Mouse (Mus musculus): Measurements from ENCODE around the gene Gm973. TPM values are rescaled to one million over a fixed set of nuclear protein-coding genes. Genes with fewer than 3 reads are reported as not detected.

The Gm973 gene
- total RNA-seq, 4 experiments from 2014 or later: 12.9 to 22.4 (median 17.3) TPM

DNA sequence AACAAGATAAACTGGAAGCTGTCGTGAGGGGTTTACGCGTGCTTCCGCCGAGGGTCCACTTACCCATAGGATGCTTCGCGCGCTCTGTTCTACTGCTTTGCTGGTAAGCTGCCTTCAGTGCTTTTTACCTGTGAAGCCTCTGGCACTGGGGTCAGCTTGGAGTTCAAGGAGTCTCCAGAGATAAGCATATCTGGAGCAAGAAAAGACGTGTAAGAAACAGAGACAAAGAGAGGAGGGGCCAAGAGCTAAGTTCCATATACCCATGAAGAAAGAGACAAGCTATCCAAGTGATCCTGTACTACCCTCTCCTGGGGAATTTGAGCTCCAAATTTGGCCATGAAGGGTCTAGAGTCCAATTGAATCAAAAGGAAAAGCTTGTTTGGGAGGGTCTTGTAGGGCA lies 24.5 kb upstream of the Gm973 start:
- no peak for DNase-seq (ENCODE audit: low spot score in 2 of 2)

DNA sequence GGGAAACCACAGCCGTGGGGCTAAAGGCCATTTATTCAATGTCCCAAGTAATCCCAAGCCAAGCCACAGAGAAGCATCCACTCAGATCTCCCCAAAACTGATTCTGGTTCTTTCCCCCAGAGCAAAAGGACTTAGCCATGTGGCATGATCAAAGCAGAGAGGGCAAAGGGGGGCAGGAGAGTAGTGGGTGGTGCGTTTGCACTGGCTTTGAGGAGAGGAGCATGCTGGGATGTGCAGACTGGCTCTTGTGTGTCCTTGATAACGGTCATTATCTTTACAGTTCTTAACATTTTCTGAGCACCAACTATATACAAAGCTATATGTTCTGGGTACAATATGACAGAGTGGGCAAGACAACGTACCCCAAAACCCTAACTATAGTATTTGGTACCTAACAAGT lies 23.6 kb upstream of the Gm973 start:
- DNase-seq (ENCODE audit: low spot score in 2 of 2): no peak

DNA sequence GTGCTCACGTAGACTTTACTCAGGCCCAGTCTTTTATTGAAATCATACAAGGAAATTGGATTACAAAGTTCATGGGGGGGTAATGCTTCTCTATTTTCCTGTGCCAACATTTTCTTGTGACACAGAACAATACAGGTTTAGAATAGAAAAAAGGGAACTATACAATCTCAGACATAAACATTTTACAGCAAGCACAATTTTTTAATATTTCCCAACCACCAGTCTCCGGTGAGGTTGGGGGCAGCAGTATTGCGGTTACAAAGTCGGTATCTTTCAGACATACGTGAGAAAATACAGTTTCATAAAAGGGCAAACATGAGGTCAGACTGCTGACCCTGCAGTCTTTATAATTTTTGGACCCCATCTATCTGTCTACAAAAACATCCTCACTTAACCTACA lies 20.1 kb upstream of the Gm973 start:
- no peak for DNase-seq (ENCODE audit: low spot score in 2 of 2)

DNA sequence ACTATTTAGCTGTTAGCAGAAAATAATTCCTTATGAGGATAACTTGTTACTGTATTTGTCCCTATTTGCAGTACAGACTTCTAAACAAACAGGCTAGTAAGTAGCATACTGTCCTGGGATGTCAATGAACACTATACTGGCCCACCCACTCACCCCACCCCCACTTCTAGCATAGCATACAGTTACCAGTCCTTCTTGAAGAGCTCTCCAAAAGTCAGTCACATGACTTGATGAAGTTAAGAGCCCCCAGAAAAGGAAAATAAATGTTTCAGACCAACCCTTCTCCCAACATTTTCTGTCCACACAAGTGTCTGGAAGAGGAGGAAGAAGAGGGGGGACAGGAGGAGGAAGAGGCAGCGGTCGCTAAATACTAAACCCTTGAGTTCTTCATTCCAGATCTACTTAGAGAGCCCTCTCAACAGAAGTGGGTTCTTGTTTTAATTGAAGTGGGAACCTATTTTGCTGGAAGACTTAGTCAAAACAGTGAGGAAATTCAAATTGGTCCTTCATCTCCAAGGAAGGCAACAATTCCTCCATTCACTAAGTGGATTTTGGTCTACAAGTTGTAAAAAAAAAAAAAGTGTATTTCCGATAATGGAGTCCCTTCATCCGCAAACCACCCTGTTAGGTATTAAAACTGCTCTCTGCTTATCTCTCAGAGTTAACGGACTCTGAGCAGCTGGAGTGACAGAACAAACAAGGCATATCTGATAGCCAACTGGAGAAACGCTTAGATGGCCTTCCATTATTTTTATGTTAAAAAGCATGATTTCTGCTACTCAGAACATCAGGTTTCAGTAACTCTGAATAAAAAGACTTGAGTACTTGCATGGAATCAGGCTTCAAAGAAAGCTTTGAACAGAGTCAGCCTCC lies 18.1 kb upstream of the Gm973 start:
- no peak for DNase-seq (ENCODE audit: low spot score in 2 of 2)

DNA sequence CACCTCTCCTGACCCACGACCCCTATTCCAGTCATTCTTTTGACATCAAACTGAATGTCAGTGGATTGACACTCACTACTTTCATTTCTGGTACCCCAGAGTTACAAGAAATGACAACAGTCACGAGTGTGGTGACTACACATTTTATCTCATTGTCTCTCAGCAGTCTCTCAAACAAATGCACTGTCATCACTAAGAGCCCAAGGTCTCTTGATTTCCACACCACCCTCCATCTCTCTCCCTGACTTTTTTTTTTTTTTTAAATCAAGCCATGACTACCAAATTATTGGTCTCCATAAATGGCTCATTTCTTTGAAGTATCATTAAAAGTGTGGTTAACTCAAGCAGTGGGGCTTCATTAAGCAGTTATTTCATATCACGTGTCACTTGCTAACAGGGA lies 16.7 kb upstream of the Gm973 start:
- DNase-seq (ENCODE audit: low spot score in 2 of 2): no peak

DNA sequence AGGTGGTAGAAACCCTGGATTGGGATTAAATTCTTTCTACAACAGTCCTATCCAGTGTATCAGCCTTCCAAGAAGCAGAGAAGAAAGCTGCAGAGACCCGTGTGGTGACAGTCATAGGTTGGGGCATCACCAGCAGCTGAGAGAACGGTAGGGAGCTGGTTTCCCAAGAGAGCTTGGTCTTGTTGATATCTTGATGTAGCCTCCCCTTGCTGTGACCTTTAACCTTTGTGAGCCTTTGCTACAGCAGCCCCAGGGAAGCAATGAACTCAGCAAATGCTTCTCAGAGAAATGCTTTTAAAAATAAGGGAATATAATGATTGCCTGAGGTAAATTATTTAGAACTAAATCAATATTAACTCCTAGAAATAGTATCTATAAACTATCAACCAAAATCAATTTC lies 13.7 kb upstream of the Gm973 start:
- DNase-seq (ENCODE audit: low spot score in 2 of 2): no peak

DNA sequence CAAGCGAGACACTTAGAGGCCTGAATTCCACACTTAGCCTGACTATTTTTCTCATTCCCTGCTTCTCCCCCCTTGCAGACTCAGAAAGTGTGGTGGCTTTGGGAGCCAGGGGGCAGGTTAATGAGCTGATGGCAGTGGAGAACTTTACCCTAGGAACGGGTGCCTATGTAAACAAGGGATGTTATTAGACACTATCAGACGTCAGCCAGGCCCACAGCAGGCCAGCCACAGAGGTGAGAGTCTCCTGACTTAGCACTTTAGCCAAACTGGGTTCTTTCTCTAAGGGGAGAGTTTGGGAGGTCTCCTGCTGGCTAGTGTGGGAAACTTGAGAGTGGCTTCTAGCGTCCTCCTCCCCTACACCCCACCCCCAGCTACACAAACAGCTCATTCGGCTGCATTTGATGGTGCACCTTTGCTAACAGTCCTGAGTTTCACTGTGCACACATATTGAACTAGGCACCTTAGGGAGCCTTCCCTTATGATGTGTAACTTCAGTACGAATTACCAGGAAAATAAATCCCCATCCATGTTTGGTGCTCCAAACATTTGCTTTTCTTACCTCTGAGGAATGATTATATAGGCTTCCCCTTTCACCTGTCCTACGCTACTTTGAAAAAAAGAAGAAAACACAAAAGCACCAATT lies 12.3 kb upstream of the Gm973 start:
- DNase-seq (ENCODE audit: low spot score in 2 of 2): no peak

DNA sequence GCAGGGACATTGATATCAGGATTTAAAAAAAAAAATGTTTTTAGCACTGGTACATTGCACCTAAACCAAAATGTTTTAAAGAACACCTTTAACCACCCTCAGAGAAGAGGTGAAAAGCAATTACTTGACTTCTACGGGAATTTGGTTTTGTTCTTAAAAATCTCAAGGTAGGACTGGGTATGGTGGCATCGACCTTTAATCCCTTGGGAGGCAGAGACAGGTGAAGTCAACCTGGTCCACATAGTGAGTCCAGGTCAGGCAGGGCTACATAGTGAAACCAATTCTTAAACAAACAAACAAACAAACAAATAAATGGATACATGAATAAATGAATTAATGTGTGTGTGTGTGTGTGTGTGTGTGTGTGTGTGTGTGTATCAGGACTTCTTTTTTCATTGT lies 11.8 kb upstream of the Gm973 start:
- DNase-seq (ENCODE audit: low spot score in 2 of 2): no peak

DNA sequence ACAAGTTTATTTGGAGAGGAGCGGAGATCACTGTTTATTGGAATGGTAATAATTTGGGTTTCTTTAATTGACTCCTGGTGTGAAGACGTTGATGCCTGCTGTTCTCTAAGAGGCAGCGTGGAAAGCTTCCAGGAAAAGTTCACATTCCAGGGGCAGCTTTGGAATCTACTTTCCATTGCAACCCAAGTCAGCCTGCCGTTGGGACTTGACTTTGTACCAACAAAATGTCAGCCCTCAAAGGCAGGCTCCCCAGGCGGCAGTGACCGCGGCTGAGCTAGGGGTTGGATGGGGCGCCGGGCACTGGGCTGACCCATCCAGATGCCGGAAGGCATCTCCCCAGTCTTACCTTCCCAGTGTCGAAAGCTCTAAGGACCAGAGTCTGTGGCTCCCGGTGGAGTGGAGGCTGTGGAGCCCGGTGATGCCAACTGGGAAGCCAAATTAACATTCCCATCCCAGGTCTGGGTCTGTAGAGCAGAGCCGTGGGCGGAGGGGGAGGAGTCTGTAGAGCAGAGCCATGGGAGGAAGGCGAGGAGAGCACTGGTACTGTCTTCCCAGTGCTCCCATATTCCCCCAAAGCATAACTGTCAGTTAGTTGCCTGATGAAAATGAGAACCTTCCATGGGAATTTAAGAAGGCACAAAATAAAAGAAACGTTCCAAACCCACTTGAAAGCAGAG lies 7.5 kb upstream of the Gm973 start:
- no peak for DNase-seq (ENCODE audit: low spot score in 2 of 2)

DNA sequence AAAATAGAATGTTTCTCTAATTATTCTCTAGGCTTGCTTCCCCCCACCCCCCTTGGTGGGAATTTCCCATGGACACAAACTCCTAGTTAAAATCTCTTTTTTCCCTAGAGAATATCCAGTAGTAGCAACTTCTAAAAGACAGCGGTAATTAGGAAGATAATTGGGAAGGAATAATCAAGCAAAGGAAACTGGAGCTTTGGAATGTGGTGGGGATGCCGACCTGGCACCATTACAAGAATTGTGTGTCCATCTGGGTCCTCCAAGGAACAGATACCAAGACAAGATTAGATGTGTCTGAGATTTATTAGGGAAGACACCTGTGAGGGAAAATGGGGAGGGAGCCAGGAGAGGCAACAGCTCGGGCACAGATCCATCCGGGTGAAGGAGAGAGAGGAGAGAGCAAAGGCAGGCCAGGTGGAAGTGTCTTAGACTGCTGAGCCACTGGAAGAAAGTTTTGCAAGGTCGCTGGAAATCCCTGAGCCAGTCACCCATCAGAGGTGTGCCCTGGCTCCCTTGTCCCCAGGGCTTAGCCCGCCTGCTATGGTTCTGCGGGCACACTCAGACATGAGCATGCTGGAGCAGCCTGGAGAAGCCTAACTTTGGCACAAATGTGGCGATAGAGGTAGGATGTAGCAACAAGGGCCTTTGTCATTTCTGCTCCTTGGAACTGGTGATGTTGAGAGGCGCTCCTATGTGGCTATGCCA lies 4.3 kb upstream of the Gm973 start:
- DNase-seq (ENCODE audit: low spot score in 2 of 2): no peak

DNA sequence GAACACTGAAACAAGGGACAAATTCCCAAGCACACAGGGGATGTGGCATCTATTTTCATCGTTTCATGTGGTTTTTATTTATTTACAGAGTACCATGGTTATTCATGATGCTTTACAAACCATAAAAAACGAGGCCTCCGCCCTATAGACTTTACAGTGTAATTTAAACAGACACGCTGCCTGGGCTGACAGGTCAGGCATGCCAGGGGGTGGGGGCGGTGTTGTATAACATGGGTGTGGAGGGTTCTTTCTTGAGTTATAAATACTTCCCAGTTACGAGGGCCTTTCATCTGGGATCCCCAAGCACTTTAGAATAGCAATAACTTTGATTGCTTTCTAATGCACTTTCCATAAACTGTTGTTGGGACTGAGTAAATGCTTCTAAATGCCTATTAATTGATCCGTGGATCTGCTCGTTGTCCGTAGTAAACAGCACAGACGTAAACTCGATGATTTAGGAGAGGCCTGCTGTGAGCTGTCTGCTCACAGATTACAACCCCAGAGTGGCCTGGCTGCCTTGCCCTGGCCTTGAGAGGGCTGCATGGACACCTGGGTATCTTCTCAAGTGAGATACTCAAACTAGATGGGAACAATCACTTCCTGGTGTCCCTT lies 4.3 kb downstream of the Gm973 start:
- DNase-seq (ENCODE audit: low spot score in 2 of 2): no peak

DNA sequence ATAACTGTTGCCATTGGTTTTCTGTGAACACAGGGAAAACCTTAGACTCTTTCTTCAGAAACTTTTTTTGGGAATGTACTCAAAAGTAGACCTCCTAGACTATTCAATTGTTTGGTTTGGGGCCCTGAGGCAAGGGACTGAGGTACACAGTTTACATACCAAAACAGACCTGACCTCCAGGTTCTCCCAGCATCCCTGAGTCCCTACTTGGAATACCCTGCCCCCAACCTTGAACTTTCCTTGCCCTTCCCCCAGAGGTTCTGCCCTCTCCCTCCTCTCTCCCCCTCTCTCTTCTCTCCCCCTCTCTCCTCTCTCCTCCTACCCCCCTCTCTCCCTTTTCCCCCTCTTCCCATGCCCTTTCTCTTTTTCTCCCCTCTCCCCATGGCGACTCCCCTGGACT lies 6.4 kb downstream of the Gm973 start:
- DNase-seq (ENCODE audit: low spot score in 2 of 2): no peak

DNA sequence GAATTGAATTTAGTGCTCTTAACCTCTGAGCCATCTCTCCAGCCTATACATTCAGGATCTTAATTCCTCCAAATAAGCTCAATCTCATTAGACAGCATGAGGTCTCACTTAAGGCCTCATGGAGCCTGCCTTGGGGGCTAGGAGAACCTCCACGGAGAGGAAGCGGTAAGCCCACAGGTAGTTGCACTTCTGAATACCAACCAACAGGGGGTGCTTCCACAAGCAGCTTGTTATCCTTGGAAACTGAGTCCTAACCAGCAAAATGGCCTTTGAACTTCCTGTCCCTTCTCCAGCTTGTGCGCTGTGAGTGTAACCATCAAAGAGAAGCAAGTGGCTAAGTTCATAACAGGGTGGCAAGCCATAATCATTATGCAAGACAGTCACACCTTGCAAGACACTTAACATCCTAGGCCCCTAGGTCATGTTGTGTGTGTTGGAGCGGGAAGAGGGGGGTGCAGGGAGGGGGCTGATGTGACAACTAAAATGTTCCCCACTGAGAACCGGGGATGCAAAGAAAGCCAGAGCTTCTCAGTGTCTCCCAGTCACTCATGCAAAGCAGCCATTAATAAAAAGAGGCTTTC lies 7.4 kb downstream of the Gm973 start:
- DNase-seq (ENCODE audit: low spot score in 2 of 2): no peak

DNA sequence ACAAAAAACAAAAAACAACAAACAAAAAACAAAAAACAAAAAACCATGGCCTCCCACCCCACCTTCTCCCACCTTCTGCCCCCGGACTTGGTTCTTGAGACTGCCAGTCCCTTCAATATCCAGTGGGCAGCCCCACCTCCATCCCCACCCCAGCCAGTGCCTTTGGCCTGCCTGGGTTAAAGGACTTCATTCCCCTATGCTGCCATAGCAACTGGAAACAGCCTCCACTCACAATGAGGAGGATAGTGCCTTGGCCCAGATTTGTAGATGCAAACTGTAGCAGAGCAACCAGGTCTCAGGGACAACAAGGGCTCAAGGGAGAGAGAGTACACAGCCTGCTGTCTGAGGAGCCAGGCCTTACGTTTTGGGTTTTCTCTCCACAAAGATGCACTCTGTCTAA lies 8.0 kb downstream of the Gm973 start:
- DNase-seq (ENCODE audit: low spot score in 2 of 2): peak in 1 of 2 experiments; percentile 12

DNA sequence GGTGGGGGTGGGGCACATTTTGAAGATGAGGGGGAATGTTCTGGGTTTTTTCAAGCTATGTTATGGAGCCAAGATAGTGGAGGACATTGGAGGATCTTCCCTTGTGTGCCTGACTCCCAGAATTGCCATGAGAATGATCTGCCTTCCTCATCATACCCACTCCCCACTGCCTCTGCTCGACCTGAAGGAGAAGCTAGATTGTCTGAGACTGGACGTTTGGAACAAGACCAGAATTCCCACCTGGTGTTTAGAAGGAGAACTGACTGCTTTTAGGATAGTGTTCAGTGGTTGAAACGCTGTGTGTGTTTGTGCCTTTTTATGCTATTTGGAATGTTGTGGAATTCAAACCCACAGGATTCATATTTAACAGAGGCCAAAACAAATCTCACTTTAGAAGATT lies 8.7 kb downstream of the Gm973 start:
- no peak for DNase-seq (ENCODE audit: low spot score in 2 of 2)

DNA sequence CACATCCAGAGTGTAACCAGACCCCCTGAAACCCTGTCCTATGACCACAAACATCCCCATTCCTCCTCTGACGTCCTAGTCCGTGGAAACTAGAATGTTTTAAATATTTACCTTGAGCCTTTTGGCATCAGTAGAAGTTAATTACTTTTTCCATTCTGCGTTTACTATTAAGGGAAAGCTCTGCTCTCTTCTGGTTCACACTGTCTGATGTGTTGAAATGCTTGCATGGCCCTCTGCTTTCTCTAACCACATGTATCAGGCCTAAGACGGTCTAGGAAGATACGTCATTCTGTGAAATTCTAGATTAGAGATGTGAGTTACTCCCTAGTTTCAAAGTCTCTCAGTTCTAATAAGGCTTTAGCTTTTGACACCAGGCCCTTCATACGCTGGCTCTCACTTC lies 11.2 kb downstream of the Gm973 start:
- DNase-seq (ENCODE audit: low spot score in 2 of 2): no peak

DNA sequence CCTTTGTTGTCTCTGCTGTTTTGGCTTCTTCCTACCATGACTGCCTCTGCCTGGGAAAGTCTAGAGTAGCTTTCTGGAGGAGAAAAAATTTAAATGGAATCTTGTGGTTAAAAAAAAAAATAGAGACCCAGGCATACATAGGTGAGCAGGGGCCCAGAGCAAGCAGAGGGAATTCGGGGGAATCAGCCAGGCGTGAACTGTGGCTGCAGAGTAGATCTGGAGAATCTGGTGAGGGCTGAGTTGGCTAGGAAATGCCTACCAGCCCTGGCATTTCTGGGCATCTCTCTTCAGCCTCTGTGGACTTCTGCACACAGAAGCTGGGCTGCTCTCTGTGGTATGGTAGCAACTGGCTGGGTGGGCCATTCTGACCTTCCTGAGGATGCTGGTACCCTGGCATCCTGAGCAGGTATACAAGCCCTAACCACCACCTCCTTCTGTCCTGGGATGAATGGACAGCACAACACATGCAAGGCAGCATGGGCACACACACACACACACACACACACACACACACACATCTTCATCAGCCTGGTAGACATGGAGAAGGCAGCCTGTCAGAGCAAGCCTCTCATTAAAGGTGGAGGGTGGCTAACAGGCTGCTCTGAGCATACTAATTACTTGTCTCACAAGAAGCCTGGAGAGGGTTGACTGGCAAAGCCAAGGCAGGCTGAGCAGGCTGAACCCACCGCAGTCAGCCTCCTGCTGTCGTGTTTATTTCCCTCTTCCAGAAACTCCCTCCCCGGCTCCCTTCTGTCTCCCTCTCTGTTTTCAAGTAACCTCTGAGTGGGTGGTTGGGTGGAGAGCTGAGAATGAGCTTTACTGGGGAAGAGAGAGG lies 19.1 kb downstream of the Gm973 start:
- DNase-seq (ENCODE audit: low spot score in 2 of 2): peak in 1 of 2 experiments; percentile 49

DNA sequence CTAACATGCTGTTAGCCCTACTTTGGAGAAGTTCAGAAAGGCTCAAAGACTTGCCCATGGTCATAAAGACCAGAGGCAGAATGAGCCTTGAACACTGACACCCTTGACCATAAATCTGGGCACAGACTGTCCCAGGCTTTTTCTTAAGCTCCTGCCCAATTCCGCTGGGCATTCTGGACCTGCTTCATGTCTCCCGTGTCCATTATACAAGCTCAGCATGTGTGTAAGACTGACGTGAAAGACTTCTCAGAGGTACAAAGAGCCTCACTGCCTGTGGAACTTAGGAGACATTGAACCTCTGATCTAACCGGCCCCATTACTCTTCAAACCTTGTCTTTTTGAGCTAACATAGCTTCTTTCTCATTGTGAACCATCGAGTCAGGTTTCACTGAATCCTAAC lies 22.3 kb downstream of the Gm973 start:
- no peak for DNase-seq (ENCODE audit: low spot score in 2 of 2)

DNA sequence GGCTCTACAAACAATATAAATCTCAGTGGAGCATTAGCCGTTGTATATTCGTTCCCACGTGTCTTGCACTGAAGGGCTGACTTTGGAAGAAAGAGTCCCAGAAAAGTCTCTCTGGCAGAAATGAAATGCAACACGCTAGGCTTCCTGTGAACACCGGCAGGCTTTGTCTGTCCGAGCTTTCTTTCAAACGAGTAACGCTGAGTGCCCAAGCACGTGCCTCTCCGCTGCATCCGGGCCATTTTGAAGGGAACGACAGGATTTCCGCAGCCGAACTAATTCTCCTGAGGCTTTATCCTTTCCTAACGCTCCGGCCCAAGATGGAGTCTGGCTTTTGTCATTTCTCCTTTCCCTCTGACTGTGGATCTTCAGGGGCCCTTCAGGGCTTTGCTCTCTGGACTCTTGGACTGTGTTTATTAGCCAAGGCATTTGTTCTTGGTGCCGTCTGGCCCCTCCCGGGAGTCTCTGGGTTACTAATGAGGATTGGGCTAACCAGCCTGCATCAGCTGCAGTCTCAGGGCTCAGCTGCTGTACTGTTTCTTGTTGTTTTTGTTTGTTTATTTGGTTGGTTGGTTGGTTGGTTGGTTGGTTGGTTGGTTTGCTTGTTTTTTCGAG lies 24.6 kb downstream of the Gm973 start:
- DNase-seq (ENCODE audit: low spot score in 2 of 2): no peak
